Mouse (Mus musculus) lung, embryonic 14.5 days (tissue): ENCODE results near the gene Pdgfb. TPM values are rescaled to one million over a fixed set of nuclear protein-coding genes. Genes with fewer than 3 reads are reported as not detected.

Experiments used
- ATAC-seq: fragments of 200-750 bp; cut with Nextera tagmentation; 2 replicates; pipeline ENCODE4 v1.8.0; 2017; ENCODE audit warnings: mild to moderate bottlenecking, moderate TSS enrichment, moderate library complexity; ENCODE audit not compliant: insufficient read depth
- DNase-seq: peaks from one replicate; pipeline ENCODE4 v3.0.0-alpha.2; 2015
- H3K27ac ChIP-seq: fragments of 300-500 bp; sonication (generic); 2 replicates; pipeline ENCODE4 v1.5.1; 2014; ENCODE audit warnings: low read depth, mild to moderate bottlenecking, moderate library complexity
- H3K27me3 ChIP-seq: fragments of 300-500 bp; sonication (generic); 2 replicates; pipeline ENCODE4 v1.6.1; 2014; ENCODE audit warnings: low read length, control low read depth; ENCODE audit not compliant: insufficient read depth
- H3K36me3 ChIP-seq: fragments of 300-500 bp; sonication (generic); 2 replicates; pipeline ENCODE4 v1.6.1; 2014; ENCODE audit warnings: control low read depth; ENCODE audit not compliant: insufficient read depth
- H3K4me1 ChIP-seq: fragments of 300-500 bp; sonication (generic); 2 replicates; pipeline ENCODE4 v1.6.1; 2014; ENCODE audit warnings: antibody characterized with exemption, control low read depth; ENCODE audit not compliant: insufficient read depth
- H3K4me2 ChIP-seq: fragments of 300-500 bp; sonication (generic); 2 replicates; pipeline ENCODE4 v1.6.1; 2014; ENCODE audit warnings: mild to moderate bottlenecking
- H3K4me3 ChIP-seq: fragments of 300-500 bp; sonication (generic); 2 replicates; pipeline ENCODE4 v1.5.1; 2014; ENCODE audit warnings: low read depth, low read length
- H3K9ac ChIP-seq: fragments of 300-500 bp; sonication (generic); 2 replicates; pipeline ENCODE4 v1.6.1; 2014
- H3K9me3 ChIP-seq: fragments of 300-500 bp; sonication (generic); 2 replicates; pipeline ENCODE4 v1.6.1; 2016; ENCODE audit warnings: low read depth, low read length, control low read depth
- CTCF ChIP-seq: IDR thresholded peaks from 2 replicates; pipeline ENCODE4 v1.5.1; 2016; ENCODE audit warnings: antibody characterized with exemption, low read depth
- WGBS: fragments of 180-500 bp; shearing (Covaris S2); extraction: QIAGEN DNeasy Blood & Tissue Kit; methylation state at CpG from one replicate; pipeline ENCODE4 v1.1.7; 2014; 5-methylcytosine and 5-hydroxymethylcytosine counted together
- polyA plus RNA-seq: library from polyadenylated mRNA; unstranded; fragments of >200 nt; fragmentation: Nextera tagmentation; extraction: Ambion mirVana; gene quantifications from 2 replicates; pipeline ENCODE4 v1.2.1, GENCODE M21; 2014

Gene Pdgfb
- polyA plus RNA-seq, 1 experiment from 2014 or later: 13.0 TPM

DNA sequence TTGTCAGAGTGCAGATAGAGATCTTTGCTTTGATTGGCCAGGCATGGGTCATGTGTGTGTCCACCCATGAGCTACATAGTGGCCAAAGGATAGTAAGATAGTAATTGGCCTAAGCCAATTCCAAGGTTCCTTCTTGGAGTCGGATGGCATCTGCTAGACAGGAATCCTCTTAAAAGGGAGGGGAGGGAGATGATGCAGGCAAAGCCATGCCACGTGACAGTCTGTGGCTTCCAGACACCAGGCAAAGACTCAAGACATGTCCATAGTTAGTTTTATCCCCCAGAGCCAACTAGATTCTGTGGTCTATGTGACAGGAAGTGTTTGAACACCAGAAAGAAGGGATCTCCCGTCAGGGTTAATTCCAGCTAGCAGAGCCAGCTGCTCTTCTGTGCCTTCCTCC lies 56.4 kb downstream of the Pdgfb start:
- no peak for DNase-seq
- Histone ChIP-seq H3K36me3 (no peaks in the 10 kb centered on the region), H3K4me2 (no peak overlapping the region), H3K27me3 (no peaks in the 10 kb centered on the region), H3K9me3 (no peaks in the 10 kb centered on the region), H3K27ac (no peak overlapping the region), H3K9ac (no peak overlapping the region), H3K4me1 (peaks cover 2% of the 10 kb centered on the region; the same call in 1 of the 2 replicates), H3K4me3 (no peak overlapping the region)
- 50% methylated on average over 3 of the region's 3 CpGs for WGBS
- no peak for TF ChIP-seq CTCF
- ATAC-seq: no peak

DNA sequence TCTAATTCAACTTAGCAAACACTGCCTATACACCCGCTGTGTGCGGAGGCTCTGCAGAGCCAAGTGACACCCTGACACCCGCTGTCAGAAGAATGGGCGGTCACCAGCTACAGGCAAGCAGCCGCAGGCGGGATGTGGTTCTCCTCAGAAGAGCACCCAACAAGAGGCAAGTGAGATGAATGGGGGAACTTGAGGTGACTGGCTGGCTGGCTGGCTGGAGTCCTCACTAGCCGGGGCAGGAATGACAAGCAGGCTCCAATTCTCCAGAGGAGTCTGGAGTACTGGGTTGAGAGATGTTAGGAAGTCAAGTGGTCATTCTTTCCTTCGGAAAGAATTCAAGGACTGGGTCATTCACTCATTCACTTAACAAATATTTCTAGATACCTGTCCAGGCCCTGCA lies 58.2 kb downstream of the Pdgfb start:
- no peak for TF ChIP-seq CTCF
- Histone ChIP-seq H3K36me3 (no peaks in the 10 kb centered on the region), H3K9me3 (no peaks in the 10 kb centered on the region), H3K9ac (no peak overlapping the region), H3K27me3 (no peaks in the 10 kb centered on the region), H3K4me1 (peaks cover 15% of the 10 kb centered on the region), H3K27ac (no peak overlapping the region), H3K4me3 (no peak overlapping the region), H3K4me2 (no peak overlapping the region)
- WGBS: 53% methylated on average over 8 of the region's 8 CpGs
- peak; percentile 35; the same call in 1 of the 2 replicates for ATAC-seq
- no peak for DNase-seq

DNA sequence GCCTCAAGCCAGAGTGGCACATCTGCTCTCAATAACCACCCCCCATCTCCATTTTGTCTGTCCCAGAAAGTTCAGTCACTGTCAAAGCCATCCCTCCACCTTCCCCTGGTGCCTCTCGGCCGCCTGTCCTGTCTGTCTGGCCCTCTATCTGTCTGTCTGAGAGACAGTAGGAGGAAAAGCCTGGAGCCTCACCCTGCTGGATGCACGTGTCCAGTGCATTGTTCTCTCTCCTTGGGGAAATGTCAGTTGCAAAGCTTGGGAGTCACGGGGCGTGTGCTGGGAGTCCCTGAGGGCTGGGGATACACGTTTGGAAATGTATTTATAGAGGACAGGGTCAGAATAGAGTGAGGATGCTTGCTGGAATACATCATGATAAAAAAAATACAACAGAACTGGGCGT lies 61.3 kb downstream of the Pdgfb start:
- H3K27ac ChIP-seq: peak overlapping the region; percentile 74; the same call in 1 of the 2 replicates
- DNase-seq (peak; percentile 38), ATAC-seq (no peak)
- TF ChIP-seq CTCF: no peak
- no peak overlapping the region for H3K9ac ChIP-seq
- H3K4me3 ChIP-seq: no peak overlapping the region
- WGBS: 64% methylated on average over 7 of the region's 7 CpGs
- H3K36me3 ChIP-seq: no peaks in the 10 kb centered on the region
- peaks cover 30% of the 10 kb centered on the region for H3K4me1 ChIP-seq
- H3K4me2 ChIP-seq: no peak overlapping the region
- no peaks in the 10 kb centered on the region for H3K9me3 ChIP-seq
- H3K27me3 ChIP-seq: no peaks in the 10 kb centered on the region

DNA sequence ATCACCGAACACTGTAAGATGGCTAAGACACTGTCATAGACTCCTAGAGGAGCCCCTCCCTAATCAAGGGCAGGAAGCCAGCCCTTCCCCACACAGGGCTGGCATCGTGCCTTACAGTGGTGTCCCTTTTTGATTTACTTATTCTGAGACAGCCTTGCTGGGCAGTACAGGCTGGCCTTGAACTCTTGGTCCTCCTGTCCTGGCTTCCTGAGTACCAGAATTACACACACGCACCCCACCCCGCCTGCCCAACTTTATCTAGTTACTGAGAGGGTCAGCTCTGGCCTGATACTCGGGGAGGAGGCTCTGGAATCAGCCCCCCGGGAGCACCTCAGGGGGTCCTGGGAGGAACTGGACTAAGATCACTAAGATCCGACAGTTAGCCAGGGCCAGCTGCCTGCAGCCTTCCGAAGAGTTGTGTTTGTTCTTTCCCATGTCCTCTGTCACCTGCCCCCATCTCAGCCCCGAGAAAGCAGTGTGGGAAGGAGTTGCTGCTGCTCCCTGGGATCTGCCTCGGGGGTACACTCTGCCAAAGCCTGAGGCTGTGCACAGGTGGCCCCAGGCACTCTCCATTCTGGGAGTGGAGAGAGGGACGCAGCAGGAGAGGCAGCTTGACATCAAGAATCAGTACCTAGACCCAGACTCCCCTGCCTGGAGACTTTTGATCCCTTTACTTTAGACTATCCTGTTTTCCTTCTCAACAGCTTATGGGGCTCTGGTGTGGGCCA lies 62.1 kb downstream of the Pdgfb start:
- H3K9ac ChIP-seq: no peak overlapping the region
- H3K4me1 ChIP-seq: peaks cover 30% of the 10 kb centered on the region
- peak; percentile 83 for DNase-seq
- no peaks in the 10 kb centered on the region for H3K36me3 ChIP-seq
- H3K4me2 ChIP-seq: peak overlapping the region; percentile 42; the same call in 1 of the 2 replicates
- no peaks in the 10 kb centered on the region for H3K9me3 ChIP-seq
- H3K27me3 ChIP-seq: no peaks in the 10 kb centered on the region
- no peak for TF ChIP-seq CTCF
- WGBS: 27% methylated on average over 11 of the region's 11 CpGs
- no peak overlapping the region for H3K4me3 ChIP-seq
- peak overlapping the region; percentile 74; the same call in 1 of the 2 replicates for H3K27ac ChIP-seq
- no peak; the same call in 1 of the 2 replicates for ATAC-seq

DNA sequence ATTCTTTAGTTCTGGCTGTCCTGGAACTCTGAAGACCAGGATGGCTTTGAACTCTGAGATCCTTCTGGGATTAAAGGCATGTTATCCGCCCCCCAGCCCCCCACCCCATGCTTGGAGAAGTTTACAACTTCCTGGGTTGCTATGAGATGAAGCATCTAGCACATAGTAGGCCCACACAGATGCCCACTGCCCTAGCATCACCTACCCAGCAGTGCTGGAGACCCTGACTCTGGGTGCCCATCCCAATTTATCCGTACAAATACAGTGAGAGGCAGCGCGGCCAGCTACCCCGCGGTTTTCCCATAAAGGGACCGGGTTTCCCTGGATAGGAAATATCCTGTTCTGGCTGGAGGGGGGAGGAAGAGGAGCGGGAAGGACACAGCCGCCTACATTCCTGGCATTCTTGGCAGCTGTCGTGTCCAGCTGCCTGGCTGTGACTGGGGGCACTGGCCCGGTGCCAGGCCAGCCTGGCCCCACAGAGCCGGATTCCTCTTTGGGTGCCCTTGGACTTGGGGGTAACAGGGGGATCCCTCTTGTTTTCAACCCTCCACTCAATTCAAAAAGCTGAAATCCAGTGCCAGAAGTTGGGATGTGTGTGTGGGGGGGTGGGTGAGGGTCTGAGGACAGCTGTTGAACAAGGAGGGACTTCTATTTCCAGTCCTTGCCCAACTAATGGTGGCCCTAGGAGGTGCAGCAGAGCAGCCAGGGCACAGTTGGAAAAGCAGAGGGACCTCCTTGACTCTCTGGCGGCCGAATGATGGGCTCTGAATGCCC lies 62.9 kb downstream of the Pdgfb start:
- Histone ChIP-seq H3K36me3 (no peaks in the 10 kb centered on the region), H3K4me1 (peaks cover 30% of the 10 kb centered on the region), H3K9ac (peak overlapping the region; percentile 35; the same call in 1 of the 2 replicates), H3K27ac (peak overlapping the region; percentile 79), H3K27me3 (no peaks in the 10 kb centered on the region), H3K4me2 (peak overlapping the region; percentile 42; the same call in 1 of the 2 replicates), H3K9me3 (no peaks in the 10 kb centered on the region), H3K4me3 (no peak overlapping the region)
- 19% methylated on average over 14 of the region's 14 CpGs for WGBS
- ATAC-seq (peak; percentile 50), DNase-seq (peak; percentile 82)
- no peak for TF ChIP-seq CTCF

DNA sequence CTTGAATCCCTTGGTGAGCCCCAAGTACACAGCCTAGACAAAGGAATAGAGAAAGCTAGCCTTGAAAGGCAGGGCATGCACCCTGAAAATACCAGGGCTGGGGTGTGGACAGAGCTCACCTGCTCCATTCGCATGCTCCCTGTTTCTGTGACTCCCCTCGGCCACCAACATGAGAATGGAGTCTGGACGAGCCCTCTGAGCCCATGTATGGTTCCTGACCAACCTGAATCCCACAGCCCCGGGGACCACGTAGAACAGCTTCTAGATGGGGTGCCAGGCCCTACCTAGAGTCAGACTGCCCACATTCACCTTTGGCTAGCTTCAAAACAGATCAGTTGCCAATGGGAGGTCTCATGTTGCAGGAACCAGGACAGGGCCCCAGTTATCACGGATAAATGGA lies 63.6 kb downstream of the Pdgfb start:
- Histone ChIP-seq H3K4me1 (peaks cover 30% of the 10 kb centered on the region), H3K9me3 (no peaks in the 10 kb centered on the region), H3K27me3 (no peaks in the 10 kb centered on the region), H3K9ac (no peak overlapping the region), H3K27ac (peak overlapping the region; percentile 79), H3K4me3 (no peak overlapping the region), H3K4me2 (no peak overlapping the region; the same call in 1 of the 2 replicates), H3K36me3 (no peaks in the 10 kb centered on the region)
- ATAC-seq: no peak
- no peak for TF ChIP-seq CTCF
- 65% methylated on average over 6 of the region's 6 CpGs for WGBS
- DNase-seq: no peak

DNA sequence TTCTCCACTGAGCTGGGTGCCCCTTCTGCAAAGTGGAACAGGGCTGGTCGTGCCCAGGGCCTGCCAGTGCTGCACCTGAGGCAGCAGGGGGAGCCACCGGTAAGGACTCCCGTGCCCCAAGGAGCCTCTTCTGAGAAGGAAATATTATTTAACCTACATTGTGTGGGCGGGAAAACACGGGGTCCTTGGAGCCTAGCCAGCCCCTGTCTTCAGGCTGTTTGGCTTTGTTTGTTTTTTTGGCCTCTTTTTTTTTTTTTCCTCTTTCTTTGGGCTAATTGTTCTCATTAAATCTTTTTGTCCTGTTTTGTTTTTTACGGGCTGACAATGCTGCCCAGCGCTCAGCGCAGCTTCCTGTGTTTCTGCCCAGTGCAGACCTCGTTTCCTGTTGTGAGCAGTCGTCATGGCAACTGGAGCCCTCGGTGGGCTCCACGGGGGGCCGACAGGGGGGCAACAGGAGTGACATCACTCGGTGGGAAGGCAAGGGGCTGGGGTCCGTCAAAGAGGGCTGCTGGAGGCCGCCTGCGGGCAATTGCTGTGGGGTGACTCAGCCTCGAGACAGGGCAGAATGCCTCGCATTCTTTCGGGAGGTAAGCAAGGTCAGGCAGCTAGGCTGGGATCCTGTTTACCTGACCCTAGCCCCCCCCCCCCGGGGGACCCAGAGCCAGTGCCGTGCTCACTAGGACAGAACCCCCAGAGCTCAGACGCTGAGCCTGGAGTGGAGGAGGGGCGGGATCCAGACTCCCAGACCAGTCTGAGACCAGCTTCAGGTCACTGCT lies 64.3 kb downstream of the Pdgfb start:
- TF ChIP-seq CTCF: peak; percentile 80
- peak; percentile 48 for ATAC-seq
- peak overlapping the region; percentile 68 for H3K4me2 ChIP-seq

More for the DNA sequence above, 64.3 kb downstream of the Pdgfb start:
- under 1% methylated on average over 24 of the region's 24 CpGs for WGBS
- Histone ChIP-seq H3K4me3 (peak overlapping the region; percentile 27), H3K4me1 (peaks cover 30% of the 10 kb centered on the region), H3K9ac (peak overlapping the region; percentile 29), H3K9me3 (no peaks in the 10 kb centered on the region), H3K36me3 (no peaks in the 10 kb centered on the region), H3K27ac (peak overlapping the region; percentile 79), H3K27me3 (no peaks in the 10 kb centered on the region)
- DNase-seq: peak; percentile 83
